Mouse (Mus musculus): ENCODE measurements around the gene Atg101. TPM values are rescaled to one million over a fixed set of nuclear protein-coding genes. Genes with fewer than 3 reads are reported as not detected.

The Atg101 gene
- polyA plus RNA-seq, 1 experiment, result 2.8 TPM

GRCm38 (mm10) chr15:101293025-101293621, 9.1 kb downstream of the Atg101 start, which contains the start of gene 6030408B16Rik:
Gene 6030408B16Rik (plus strand): TSS chr15:101293212.
- H3K4me3 ChIP-seq (replicated peaks), result no peak within 1 kb of the TSS
- H3K27me3 ChIP-seq (ENCODE audit: control insufficient read depth), result no peaks in the 10 kb centered on the region
- H3K36me3 ChIP-seq (ENCODE audit: control insufficient read depth), result peaks cover 37% of the 10 kb centered on the region
- no peaks in the 10 kb centered on the region for H3K4me1 ChIP-seq (ENCODE audit: control insufficient read depth)
- H3K9me3 ChIP-seq (ENCODE audit: control insufficient read depth, low read length), result no peaks in the 10 kb centered on the region
- no peak for TF ChIP-seq TAL1 (IDR thresholded peaks at IDR 0.05; ENCODE audit: low read length)
- TF ChIP-seq GATA1 (IDR thresholded peaks at IDR 0.05; ENCODE audit: low read length), result no peak

GRCm38 (mm10) chr15:101294028-101294894, 10.2 kb downstream of the Atg101 start:
- TF ChIP-seq GATA1 (IDR thresholded peaks at IDR 0.05; ENCODE audit: low read length) (no peak), TAL1 (IDR thresholded peaks at IDR 0.05; ENCODE audit: low read length) (no peak)
- H3K9me3 ChIP-seq (ENCODE audit: control insufficient read depth, low read length), result no peaks in the 10 kb centered on the region
- no peaks in the 10 kb centered on the region for H3K27me3 ChIP-seq (ENCODE audit: control insufficient read depth)
- no peak overlapping the region for H3K4me3 ChIP-seq (replicated peaks)
- H3K4me1 ChIP-seq (ENCODE audit: control insufficient read depth), result peaks cover under 1% of the 10 kb centered on the region
- peaks cover 26% of the 10 kb centered on the region for H3K36me3 ChIP-seq (ENCODE audit: control insufficient read depth)

- Histone ChIP-seq H3K9me3 (ENCODE audit: control insufficient read depth, low read length) (no peaks in the 10 kb centered on the region), H3K4me1 (ENCODE audit: control insufficient read depth) (peaks cover 8% of the 10 kb centered on the region), H3K27me3 (ENCODE audit: control insufficient read depth) (no peaks in the 10 kb centered on the region), H3K36me3 (ENCODE audit: control insufficient read depth) (peaks cover 18% of the 10 kb centered on the region), H3K4me3 (replicated peaks) (no peak overlapping the region)
- TF ChIP-seq GATA1 (IDR thresholded peaks at IDR 0.05; ENCODE audit: low read length), result no peak
- TF ChIP-seq TAL1 (IDR thresholded peaks at IDR 0.05; ENCODE audit: low read length), result no peak
Measured at GRCm38 (mm10) chr15:101295106-101295505, 11.0 kb downstream of the Atg101 start.

- H3K9me3 ChIP-seq (ENCODE audit: control insufficient read depth, low read length), result no peaks in the 10 kb centered on the region
- no peak overlapping the region for H3K4me3 ChIP-seq (replicated peaks)
- peaks cover 12% of the 10 kb centered on the region for H3K36me3 ChIP-seq (ENCODE audit: control insufficient read depth)
- H3K4me1 ChIP-seq (ENCODE audit: control insufficient read depth), result peaks cover 9% of the 10 kb centered on the region
- H3K27me3 ChIP-seq (ENCODE audit: control insufficient read depth), result no peaks in the 10 kb centered on the region
- TF ChIP-seq TAL1 (IDR thresholded peaks at IDR 0.05; ENCODE audit: low read length) (no peak), GATA1 (IDR thresholded peaks at IDR 0.05; ENCODE audit: low read length) (no peak)
Measured at GRCm38 (mm10) chr15:101295616-101296015, 11.5 kb downstream of the Atg101 start.

DNA sequence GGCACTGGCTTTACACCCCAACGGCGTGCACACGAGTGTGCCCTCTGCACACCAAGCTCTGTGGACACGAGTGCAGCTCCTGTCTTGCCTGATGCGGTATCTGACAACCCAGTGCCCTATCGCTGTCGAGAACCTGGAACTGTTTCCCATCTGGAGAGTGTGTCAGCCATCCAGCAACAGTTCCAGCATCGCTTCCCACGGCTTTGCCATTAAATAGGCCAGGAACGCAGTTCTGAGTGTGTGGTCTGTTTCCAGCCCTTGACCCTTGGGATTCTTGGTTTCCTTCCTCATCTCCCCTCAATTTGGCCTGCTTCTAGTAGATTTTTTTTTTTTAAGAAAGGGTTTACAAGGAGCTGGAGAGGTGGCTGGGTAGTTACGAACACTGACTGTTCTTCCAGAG, 12.0 kb downstream of the Atg101 start:
- H3K4me3 ChIP-seq (replicated peaks), result no peak overlapping the region
- TF ChIP-seq GATA1 (IDR thresholded peaks at IDR 0.05; ENCODE audit: low read length), result no peak
- no peak for TF ChIP-seq TAL1 (IDR thresholded peaks at IDR 0.05; ENCODE audit: low read length)
- H3K36me3 ChIP-seq (ENCODE audit: control insufficient read depth), result peaks cover 8% of the 10 kb centered on the region
- peaks cover 9% of the 10 kb centered on the region for H3K4me1 ChIP-seq (ENCODE audit: control insufficient read depth)
- no peaks in the 10 kb centered on the region for H3K9me3 ChIP-seq (ENCODE audit: control insufficient read depth, low read length)
- no peaks in the 10 kb centered on the region for H3K27me3 ChIP-seq (ENCODE audit: control insufficient read depth)

DNA sequence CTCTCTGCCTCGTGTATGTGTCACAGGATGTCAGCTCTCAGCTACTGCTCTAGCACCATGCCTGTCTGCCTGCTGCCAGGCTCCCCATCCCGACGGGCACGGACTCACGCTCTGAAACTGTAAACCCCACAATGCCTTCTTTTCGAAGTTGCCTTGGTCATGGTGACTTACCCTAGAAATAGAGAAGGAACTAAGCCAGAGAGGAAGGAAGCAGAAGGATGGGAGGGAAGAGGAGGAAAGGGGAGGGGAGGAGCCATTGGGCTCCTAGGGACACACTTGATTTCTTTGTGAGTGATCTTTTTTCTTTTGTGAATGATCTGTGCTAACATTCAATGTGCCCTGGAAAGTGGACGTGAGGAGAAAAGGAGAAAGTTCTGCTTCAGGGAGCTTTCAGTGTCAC, 13.9 kb downstream of the Atg101 start:
- H3K4me1 ChIP-seq (ENCODE audit: control insufficient read depth), result peaks cover 9% of the 10 kb centered on the region
- H3K27me3 ChIP-seq (ENCODE audit: control insufficient read depth), result no peaks in the 10 kb centered on the region
- no peaks in the 10 kb centered on the region for H3K9me3 ChIP-seq (ENCODE audit: control insufficient read depth, low read length)
- H3K4me3 ChIP-seq (replicated peaks), result no peak overlapping the region
- TF ChIP-seq GATA1 (IDR thresholded peaks at IDR 0.05; ENCODE audit: low read length), result no peak
- TF ChIP-seq TAL1 (IDR thresholded peaks at IDR 0.05; ENCODE audit: low read length), result no peak
- H3K36me3 ChIP-seq (ENCODE audit: control insufficient read depth), result no peaks in the 10 kb centered on the region

- Histone ChIP-seq H3K9me3 (ENCODE audit: control insufficient read depth, low read length) (peaks cover 3% of the 10 kb centered on the region), H3K4me1 (ENCODE audit: control insufficient read depth) (peaks cover 9% of the 10 kb centered on the region), H3K27me3 (ENCODE audit: control insufficient read depth) (no peaks in the 10 kb centered on the region), H3K36me3 (ENCODE audit: control insufficient read depth) (no peaks in the 10 kb centered on the region), H3K4me3 (replicated peaks) (no peak overlapping the region)
- TF ChIP-seq GATA1 (IDR thresholded peaks at IDR 0.05; ENCODE audit: low read length), result no peak
- TF ChIP-seq TAL1 (IDR thresholded peaks at IDR 0.05; ENCODE audit: low read length), result no peak
Measured at GRCm38 (mm10) chr15:101298550-101298949, 14.5 kb downstream of the Atg101 start.

DNA sequence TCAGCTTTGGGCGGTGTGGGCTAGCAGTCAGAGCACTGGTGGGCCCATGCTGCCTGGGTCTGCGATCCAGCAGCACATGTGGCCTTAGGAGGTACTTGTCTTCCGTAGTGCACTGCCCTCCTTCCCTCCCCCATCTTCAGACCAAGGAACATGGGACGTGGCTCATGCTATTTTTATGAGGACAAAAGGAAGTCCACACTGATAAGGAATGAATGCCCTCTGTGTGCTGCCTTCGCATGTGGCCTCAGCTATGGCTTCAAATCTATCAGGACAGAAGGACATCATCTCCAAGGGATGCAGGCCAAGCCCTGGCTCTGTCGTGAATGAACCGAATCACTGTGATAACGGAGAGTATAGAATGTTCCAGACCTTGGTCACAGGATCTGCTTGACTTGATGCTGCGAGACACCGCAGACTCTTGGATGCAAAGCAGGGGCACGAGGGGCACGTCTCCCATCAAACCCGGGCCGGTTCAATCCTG, 15.4 kb downstream of the Atg101 start:
- H3K4me1 ChIP-seq (ENCODE audit: control insufficient read depth), result peaks cover 9% of the 10 kb centered on the region
- H3K36me3 ChIP-seq (ENCODE audit: control insufficient read depth), result no peaks in the 10 kb centered on the region
- no peak overlapping the region for H3K4me3 ChIP-seq (replicated peaks)
- TF ChIP-seq GATA1 (IDR thresholded peaks at IDR 0.05; ENCODE audit: low read length), result no peak
- no peak for TF ChIP-seq TAL1 (IDR thresholded peaks at IDR 0.05; ENCODE audit: low read length)
- H3K9me3 ChIP-seq (ENCODE audit: control insufficient read depth, low read length), result peaks cover 3% of the 10 kb centered on the region
- H3K27me3 ChIP-seq (ENCODE audit: control insufficient read depth), result no peaks in the 10 kb centered on the region

DNA sequence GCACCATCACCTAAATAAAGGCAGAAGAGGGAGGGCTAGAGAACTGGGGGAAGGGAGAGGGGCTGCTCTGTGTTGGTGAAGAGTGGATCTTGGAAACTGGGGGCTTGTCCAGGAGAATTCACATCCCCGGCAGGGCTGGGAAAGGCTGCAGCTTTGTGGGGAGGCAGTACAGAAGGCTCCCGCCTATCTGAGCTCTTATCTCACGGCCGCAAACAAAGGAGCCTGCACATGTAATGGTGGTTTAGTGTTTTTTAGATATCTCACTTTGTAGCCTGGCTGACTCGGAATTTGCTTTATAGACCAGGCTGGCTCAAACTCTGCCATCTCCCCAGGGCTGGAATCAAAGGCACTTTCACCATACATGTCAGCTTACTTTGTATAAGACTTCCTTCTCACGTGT, 16.1 kb downstream of the Atg101 start:
- no peaks in the 10 kb centered on the region for H3K27me3 ChIP-seq (ENCODE audit: control insufficient read depth)
- TF ChIP-seq TAL1 (IDR thresholded peaks at IDR 0.05; ENCODE audit: low read length), result no peak
- H3K4me1 ChIP-seq (ENCODE audit: control insufficient read depth), result peaks cover 9% of the 10 kb centered on the region
- H3K36me3 ChIP-seq (ENCODE audit: control insufficient read depth), result no peaks in the 10 kb centered on the region
- no peak overlapping the region for H3K4me3 ChIP-seq (replicated peaks)
- peaks cover 3% of the 10 kb centered on the region for H3K9me3 ChIP-seq (ENCODE audit: control insufficient read depth, low read length)
